9 mouse cellular contexts compared by ENCODE assay signal in genomic region chr6:90773811-90774233, GRCm38 (mm10).
A peak's percentile ranks its signal among the peaks of the same experiment; 100 is the strongest.
DNase-seq lines count a peak whose midpoint lies in the region; ATAC-seq and TF ChIP-seq lines count a peak whose summit lies in the region.
"Had no signal": no experiment of that assay in that cellular context is flagged by ENCODE, and none has a peak within 500 bp of the region (broad histone marks: within the 10 kb centered on the region; RNA-seq: fewer than 3 reads in every experiment).

No protein-coding gene starts in this region.

- no peaks in the 10 kb centered on the region for H3K9me3 ChIP-seq in hindbrain, embryonic 14.5 days (ENCODE audit: control insufficient read depth, low read length)
- H3K9me3 ChIP-seq in hindbrain, embryonic 11.5 days (ENCODE audit: control insufficient read depth, low read length), result no peaks in the 10 kb centered on the region
- H3K9me3 ChIP-seq: limb, embryonic 10.5 days had no signal

- intact Hi-C loops in gastrocnemius, postnatal 14 days (cut with DNase I; ENCODE audit: low total_unique reads), result no loop called here

- H3K9ac ChIP-seq in hindbrain, embryonic 14.5 days, result no peak overlapping the region
- no peak overlapping the region for H3K9ac ChIP-seq in hindbrain, embryonic 11.5 days (ENCODE audit: low read depth, low read length)

- H3K4me1 ChIP-seq in hindbrain, embryonic 14.5 days (replicated peaks; ENCODE audit: control insufficient read depth, insufficient read depth, low read length), result peaks cover 11% of the 10 kb centered on the region
- H3K4me1 ChIP-seq in hindbrain, embryonic 11.5 days (replicated peaks; ENCODE audit: control insufficient read depth, insufficient read depth, low read length), result 0 out of 2 replicates have a peak, but pooled peaks cover under 1% of the 10 kb centered on the region
- H3K4me1 ChIP-seq: limb, embryonic 10.5 days had no signal

- TF ChIP-seq POLR2A in brain, embryonic 14.5 days (IDR thresholded peaks at IDR 0.05; ENCODE audit: borderline replicate concordance, extremely low read depth, insufficient read depth, insufficient read length, poor library complexity, severe bottlenecking), result no peak

- H3K27me3 ChIP-seq in hindbrain, embryonic 14.5 days (ENCODE audit: control insufficient read depth, insufficient read depth, low read length), result no peaks in the 10 kb centered on the region
- no peaks in the 10 kb centered on the region for H3K27me3 ChIP-seq in hindbrain, embryonic 11.5 days (ENCODE audit: control insufficient read depth, insufficient read depth, low read length)

- DNase-seq in hindbrain, embryonic 14.5 days (ENCODE audit: low spot score), result peak; percentile 42
- no peak for DNase-seq in hindbrain, embryonic 11.5 days (ENCODE audit: low spot score)
- DNase-seq in MN1 (ENCODE audit: low spot score), result peak; percentile 77
- peak; percentile 49 for DNase-seq in brain, embryonic 14.5 days (ENCODE audit: low read depth)
- DNase-seq in gastrocnemius, postnatal 14 days, result peak; percentile 60
- DNase-seq in spleen, postnatal 4 days (ENCODE audit: low spot score in 2 of 2), result no peak
- DNase-seq in T-cell, adult 2 months (ENCODE audit: low spot score), result no peak

- peak; percentile 53; the same call in 1 of the 2 replicates for ATAC-seq in hindbrain, embryonic 14.5 days (ENCODE audit: low FRiP score)
- ATAC-seq in hindbrain, embryonic 11.5 days (ENCODE audit: low FRiP score), result no peak
- ATAC-seq: lung, postnatal 0 days had no signal

- no peak overlapping the region for H3K4me3 ChIP-seq in hindbrain, embryonic 14.5 days (replicated peaks; ENCODE audit: low read length)
- H3K4me3 ChIP-seq in hindbrain, embryonic 11.5 days (ENCODE audit: low read depth, low read length), result no peak overlapping the region
- H3K4me3 ChIP-seq: limb, embryonic 10.5 days had no signal

- H3K27ac ChIP-seq in hindbrain, embryonic 14.5 days, result no peak overlapping the region
- no peak overlapping the region for H3K27ac ChIP-seq in hindbrain, embryonic 11.5 days (ENCODE audit: low read depth, low read length)
- H3K27ac ChIP-seq: limb, embryonic 10.5 days had no signal

- TF ChIP-seq CTCF in brain, embryonic 14.5 days (IDR thresholded peaks at IDR 0.05; ENCODE audit: borderline replicate concordance, extremely low read depth, insufficient read depth, insufficient read length), result no peak

- 0 out of 2 replicates have a peak, but pooled peaks cover under 1% of the 10 kb centered on the region for H3K36me3 ChIP-seq in hindbrain, embryonic 14.5 days (replicated peaks; ENCODE audit: control insufficient read depth, insufficient read depth)
- H3K36me3 ChIP-seq in hindbrain, embryonic 11.5 days (ENCODE audit: control insufficient read depth, insufficient read depth, low read length), result no peaks in the 10 kb centered on the region
- H3K36me3 ChIP-seq: limb, embryonic 10.5 days had no signal

- H3K4me2 ChIP-seq in hindbrain, embryonic 14.5 days (replicated peaks), result no peak overlapping the region
- H3K4me2 ChIP-seq in hindbrain, embryonic 11.5 days (replicated peaks; ENCODE audit: low read depth, low read length), result no peak overlapping the region

Comparison
In these comparisons a context has a peak if more than half of its experiments do, and no peak if none do; other contexts are left out.
1. DNase-seq: peak in hindbrain, embryonic 14.5 days (single experiment), MN1 (single experiment), brain, embryonic 14.5 days (single experiment) and gastrocnemius, postnatal 14 days (single experiment); none in hindbrain, embryonic 11.5 days (single experiment), spleen, postnatal 4 days (0 of 2) and T-cell, adult 2 months (single experiment).